Mouse (Mus musculus): ENCODE results near the gene Kif26a.

- no peak for TF ChIP-seq MYOD1 (IDR thresholded peaks at IDR 0.05; ENCODE audit: control insufficient read depth in 1 of 3, insufficient read length in 2 of 3, low read depth in 2 of 3)
- no peak for TF ChIP-seq E2F4 (IDR thresholded peaks at IDR 0.05; ENCODE audit: insufficient read depth)
Measured at GRCm38 (mm10) chr12:112196562-112196961, 50.6 kb downstream of the Kif26a start.

Data from myocyte (in vitro differentiated cells).